Mouse (Mus musculus) stomach, embryonic 15.5 days (tissue): ENCODE data around the gene Hexa. TPM values are rescaled to one million over a fixed set of nuclear protein-coding genes. Genes with fewer than 3 reads are reported as not detected.

Experiments used
- ATAC-seq: fragments of 200-750 bp; cut with Nextera tagmentation; 2 replicates; pipeline ENCODE4 v1.8.0; 2017; ENCODE audit warnings: low read depth, moderate number of reproducible peaks, moderate TSS enrichment; ENCODE audit not compliant: insufficient read depth, low FRiP score
- H3K27ac ChIP-seq: fragments of 300-500 bp; sonication (generic); 2 replicates; pipeline ENCODE4 v1.5.1; 2015; ENCODE audit warnings: mild to moderate bottlenecking, inconsistent platforms
- H3K27me3 ChIP-seq: fragments of 300-500 bp; sonication (generic); replicated peaks from 2 replicates; pipeline ENCODE4 v1.6.1; 2015; ENCODE audit warnings: inconsistent platforms
- H3K36me3 ChIP-seq: fragments of 300-500 bp; sonication (generic); 2 replicates; pipeline ENCODE4 v1.6.1; 2015; ENCODE audit warnings: inconsistent platforms
- H3K4me1 ChIP-seq: fragments of 300-500 bp; sonication (generic); 2 replicates; pipeline ENCODE4 v1.6.1; 2015; ENCODE audit warnings: inconsistent platforms
- H3K4me2 ChIP-seq: fragments of 300-500 bp; sonication (generic); 2 replicates; pipeline ENCODE4 v1.6.1; 2015; ENCODE audit warnings: mild to moderate bottlenecking, inconsistent platforms
- H3K4me3 ChIP-seq: fragments of 300-500 bp; sonication (generic); replicated peaks from 2 replicates; pipeline ENCODE4 v1.5.1; 2015; ENCODE audit warnings: inconsistent platforms
- H3K9ac ChIP-seq: fragments of 300-500 bp; sonication (generic); 2 replicates; pipeline ENCODE4 v1.6.1; 2015; ENCODE audit warnings: inconsistent platforms
- H3K9me3 ChIP-seq: fragments of 300-500 bp; sonication (generic); 2 replicates; pipeline ENCODE4 v1.6.1; 2016; ENCODE audit warnings: inconsistent platforms
- WGBS: fragments of 180-500 bp; shearing (Covaris S2); methylation state at CpG from one replicate; pipeline ENCODE4 v1.1.7; 2015; 5-methylcytosine and 5-hydroxymethylcytosine counted together
- polyA plus RNA-seq: library from polyadenylated mRNA; unstranded; fragments of >200 nt; fragmentation: Nextera tagmentation; extraction: Ambion mirVana; gene quantifications from 2 replicates; pipeline ENCODE4 v1.2.1, GENCODE M21; 2015

Gene Hexa
- polyA plus RNA-seq, 1 experiment from 2014 or later: 77.4 TPM

- no peaks in the 10 kb centered on the region for H3K4me1 ChIP-seq
- H3K36me3 ChIP-seq: no peaks in the 10 kb centered on the region
- no peak for ATAC-seq
- no peak overlapping the region for H3K27ac ChIP-seq
- no peaks in the 10 kb centered on the region for H3K27me3 ChIP-seq
- H3K4me2 ChIP-seq: no peak overlapping the region
- no peak overlapping the region for H3K4me3 ChIP-seq
- 87% methylated on average over 2 of the region's 2 CpGs for WGBS
- no peak overlapping the region for H3K9ac ChIP-seq
- no peaks in the 10 kb centered on the region for H3K9me3 ChIP-seq
Measured at GRCm38 (mm10) chr9:59610950-59611349, 71.6 kb downstream of the Hexa start.

Other genes starting within 250 kb of the Hexa start
- gene Adpgk, start 248.0 kb upstream of the Hexa start, polyA plus RNA-seq: 32.0 and 39.0 TPM in 2 replicates
- gene Bbs4, start 186.0 kb upstream of the Hexa start, polyA plus RNA-seq: 10.3 and 11.5 TPM in 2 replicates
- 12.7 and 15.7 TPM in 2 replicates for gene Arih1, start 52.9 kb upstream of the Hexa start, polyA plus RNA-seq
- not detected in 2 replicates for gene Tmem202, start 307 bp downstream of the Hexa start, polyA plus RNA-seq
- 3.4 and 4.5 TPM in 2 replicates for gene Celf6, start 38.4 kb downstream of the Hexa start, polyA plus RNA-seq
- 26.3 and 27.3 TPM in 2 replicates for gene Parp6, start 77.7 kb downstream of the Hexa start, polyA plus RNA-seq
- 989 and 1,080 TPM in 2 replicates for gene Pkm, start 116.8 kb downstream of the Hexa start, polyA plus RNA-seq
- 1.5 TPM in 2 replicates for gene Gramd2, start 140.6 kb downstream of the Hexa start, polyA plus RNA-seq
- gene Senp8, start 211.2 kb downstream of the Hexa start, polyA plus RNA-seq: 10.0 and 10.5 TPM in 2 replicates
- 14.1 and 14.7 TPM in 2 replicates for gene Myo9a, start 211.4 kb downstream of the Hexa start, polyA plus RNA-seq